Mouse (Mus musculus) liver, embryonic 16.5 days (tissue): Measurements from ENCODE around the gene Dtd1. TPM values are rescaled to one million over a fixed set of nuclear protein-coding genes. Genes with fewer than 3 reads are reported as not detected.

Source experiments
- ATAC-seq: fragments of 200-750 bp; cut with Nextera tagmentation; 2 replicates; pipeline ENCODE4 v1.8.0; 2017; ENCODE audit warnings: low read depth, mild to moderate bottlenecking, moderate number of reproducible peaks, moderate library complexity
- H3K27ac ChIP-seq: fragments of 300-500 bp; sonication (generic); 2 replicates; pipeline ENCODE4 v1.5.1; 2014; ENCODE audit warnings: mild to moderate bottlenecking, low read length
- H3K27me3 ChIP-seq: fragments of 300-500 bp; sonication (generic); 2 replicates; pipeline ENCODE4 v1.6.1; 2014; ENCODE audit warnings: low read depth, low read length, mixed read lengths; ENCODE audit not compliant: control insufficient read depth, insufficient read depth
- H3K36me3 ChIP-seq: fragments of 300-500 bp; sonication (generic); 2 replicates; pipeline ENCODE4 v1.6.1; 2014; ENCODE audit warnings: mild to moderate bottlenecking; ENCODE audit not compliant: control insufficient read depth, insufficient read depth
- H3K4me1 ChIP-seq: fragments of 300-500 bp; sonication (generic); 2 replicates; pipeline ENCODE4 v1.6.1; 2014; ENCODE audit warnings: low read depth, low read length, mixed read lengths; ENCODE audit not compliant: control insufficient read depth
- H3K4me2 ChIP-seq: fragments of 300-500 bp; sonication (generic); 2 replicates; pipeline ENCODE4 v1.6.1; 2014; ENCODE audit warnings: low read depth, low read length, mixed read lengths
- H3K4me3 ChIP-seq: fragments of 300-500 bp; sonication (generic); 2 replicates; pipeline ENCODE4 v1.5.1; 2014; ENCODE audit warnings: low read depth, mild to moderate bottlenecking, low read length
- H3K9ac ChIP-seq: fragments of 300-500 bp; sonication (generic); 2 replicates; pipeline ENCODE4 v1.6.1; 2014; ENCODE audit warnings: low read depth, low read length
- H3K9me3 ChIP-seq: fragments of 300-500 bp; sonication (generic); replicated peaks from 2 replicates; pipeline ENCODE4 v1.6.1; 2016; ENCODE audit warnings: low read length; ENCODE audit not compliant: control insufficient read depth
- WGBS: fragments of 180-500 bp; shearing (Covaris S2); extraction: QIAGEN DNeasy Blood & Tissue Kit; methylation state at CpG from one replicate; pipeline ENCODE4 v1.1.7; 2014; ENCODE audit not compliant: insufficient replicate concordance; 5-methylcytosine and 5-hydroxymethylcytosine counted together
- polyA plus RNA-seq: library from polyadenylated mRNA; unstranded; fragments of >200 nt; fragmentation: Nextera tagmentation; extraction: Ambion mirVana; gene quantifications from 2 replicates; pipeline ENCODE4 v1.2.1, GENCODE M21; 2015

Dtd1 gene
- polyA plus RNA-seq, 1 experiment from 2014 or later: 14.5 TPM

DNA sequence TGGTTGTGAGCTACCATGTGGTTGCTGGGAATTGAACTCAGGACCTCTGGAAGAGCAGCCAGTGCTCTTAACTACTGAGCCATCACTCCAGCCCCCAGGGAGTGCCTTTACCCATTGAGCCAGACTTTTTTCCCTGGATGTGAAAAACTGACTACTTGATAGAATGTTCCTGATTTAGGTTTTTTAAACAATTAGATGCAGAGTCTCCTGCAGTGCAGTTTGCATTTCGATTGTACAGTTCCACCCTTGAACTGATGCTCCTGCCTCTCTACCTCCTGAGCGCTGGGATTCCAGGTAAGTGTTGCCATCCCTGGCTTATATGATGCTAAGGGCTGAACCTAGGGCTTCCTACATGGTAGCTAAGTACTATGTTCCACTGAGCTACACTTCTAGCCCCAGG, 1.7 kb upstream of the Dtd1 start:
- 56% methylated on average over 2 of the region's 2 CpGs for WGBS
- Histone ChIP-seq H3K4me3 (no peak overlapping the region), H3K27ac (no peak overlapping the region), H3K27me3 (no peaks in the 10 kb centered on the region), H3K4me2 (no peak overlapping the region), H3K36me3 (no peaks in the 10 kb centered on the region), H3K9ac (no peak overlapping the region), H3K4me1 (peaks cover 8% of the 10 kb centered on the region), H3K9me3 (no peaks in the 10 kb centered on the region)
- ATAC-seq: no peak

DNA sequence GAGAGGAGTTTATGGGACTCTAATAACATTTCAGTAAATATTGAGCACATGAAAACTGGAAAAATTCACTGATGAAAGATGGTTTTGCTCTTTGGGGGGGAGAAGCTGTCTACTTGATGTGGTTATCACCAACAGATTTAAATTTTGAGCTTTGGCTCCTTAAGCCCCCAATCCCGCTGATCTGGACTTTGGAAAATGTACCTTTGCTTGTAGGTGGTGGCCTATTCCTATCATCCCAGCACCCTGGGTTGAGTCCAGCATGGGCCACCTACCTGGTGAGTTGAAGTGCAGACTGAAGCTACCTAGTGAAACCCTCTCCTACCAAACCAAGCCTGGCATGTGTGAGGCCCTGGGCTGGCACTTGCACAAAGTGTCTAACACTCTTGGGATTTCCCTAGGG, 1.9 kb downstream of the Dtd1 start:
- Histone ChIP-seq H3K4me2 (no peak overlapping the region), H3K4me3 (no peak overlapping the region), H3K4me1 (peaks cover 8% of the 10 kb centered on the region), H3K9ac (no peak overlapping the region), H3K27me3 (no peaks in the 10 kb centered on the region), H3K27ac (no peak overlapping the region), H3K36me3 (no peaks in the 10 kb centered on the region), H3K9me3 (no peaks in the 10 kb centered on the region)
- no peak for ATAC-seq
- WGBS: 83% methylated on average over 1 of the region's 1 CpGs

GRCm38 (mm10) chr2:144613956-144614355, 14.3 kb downstream of the Dtd1 start:
- Histone ChIP-seq H3K4me2 (no peak overlapping the region), H3K4me3 (no peak overlapping the region), H3K9ac (no peak overlapping the region), H3K9me3 (no peaks in the 10 kb centered on the region), H3K27ac (no peak overlapping the region), H3K4me1 (peaks cover 3% of the 10 kb centered on the region), H3K27me3 (no peaks in the 10 kb centered on the region), H3K36me3 (no peaks in the 10 kb centered on the region)
- no peak for ATAC-seq
- WGBS: 76% methylated on average over 6 of the region's 6 CpGs

DNA sequence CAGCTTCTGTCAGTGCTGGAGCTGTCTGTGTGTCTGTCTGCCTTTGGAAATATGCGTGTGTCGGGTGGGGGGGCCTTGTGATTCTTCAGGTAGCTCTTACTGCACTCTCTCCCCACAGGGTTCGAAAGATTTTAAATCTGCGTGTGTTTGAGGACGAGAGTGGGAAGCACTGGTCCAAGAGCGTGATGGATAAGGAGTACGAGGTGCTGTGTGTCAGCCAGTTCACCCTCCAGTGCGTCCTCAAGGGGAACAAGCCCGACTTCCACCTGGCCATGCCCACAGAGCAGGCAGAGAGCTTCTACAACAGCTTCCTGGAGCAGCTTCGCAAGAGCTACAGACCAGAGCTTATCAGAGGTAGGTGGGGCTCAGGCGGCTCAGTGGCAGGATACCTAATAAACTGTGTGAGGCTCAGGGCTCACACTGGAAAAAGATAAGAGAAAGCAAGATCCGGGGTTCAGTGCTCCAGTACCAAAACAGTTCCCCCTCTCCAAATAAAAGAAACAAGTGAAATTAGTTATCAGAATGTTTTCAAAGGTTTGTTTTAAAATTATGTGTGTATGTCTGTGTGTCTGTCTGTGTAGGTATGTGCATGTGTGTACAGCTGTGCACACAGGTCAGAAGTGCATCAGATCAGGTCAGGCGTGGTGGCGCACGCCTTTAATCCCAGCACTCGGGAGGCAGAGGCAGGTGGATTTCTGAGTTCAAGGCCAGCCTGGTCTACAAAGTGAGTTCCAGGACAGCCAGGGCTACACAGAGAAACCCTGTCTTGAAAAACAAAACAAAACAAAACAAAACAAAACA, 17.6 kb downstream of the Dtd1 start:
- WGBS: 48% methylated on average over 16 of the region's 16 CpGs
- Histone ChIP-seq H3K27ac (no peak overlapping the region), H3K4me2 (no peak overlapping the region), H3K36me3 (no peaks in the 10 kb centered on the region), H3K9ac (no peak overlapping the region), H3K9me3 (no peaks in the 10 kb centered on the region), H3K4me1 (peaks cover 3% of the 10 kb centered on the region), H3K4me3 (no peak overlapping the region), H3K27me3 (no peaks in the 10 kb centered on the region)
- ATAC-seq: peak; percentile 65

DNA sequence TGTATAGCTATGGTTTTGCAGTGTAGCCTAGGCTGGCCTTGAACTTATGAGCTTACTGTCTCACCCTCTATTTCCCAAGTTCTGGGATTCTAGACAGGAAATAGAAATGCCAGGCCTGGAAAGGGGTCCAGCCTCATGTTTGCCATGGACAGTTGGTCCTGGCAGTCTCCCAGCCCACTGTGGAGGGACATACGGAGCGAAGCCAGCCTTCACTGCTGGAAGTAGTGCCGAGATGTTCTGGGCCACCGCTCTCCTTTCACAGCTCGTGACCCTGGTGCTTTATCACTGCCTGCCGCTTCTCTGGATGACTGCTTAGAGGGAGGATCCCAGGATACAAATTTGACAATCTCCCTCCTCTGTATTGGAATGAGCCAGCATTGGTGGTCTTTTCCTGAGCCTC, 21.8 kb downstream of the Dtd1 start:
- no peak overlapping the region for H3K9ac ChIP-seq
- H3K27ac ChIP-seq: no peak overlapping the region
- no peaks in the 10 kb centered on the region for H3K9me3 ChIP-seq
- no peaks in the 10 kb centered on the region for H3K36me3 ChIP-seq
- H3K4me2 ChIP-seq: no peak overlapping the region
- no peak overlapping the region for H3K4me3 ChIP-seq
- H3K4me1 ChIP-seq: peaks cover 3% of the 10 kb centered on the region
- no peak for ATAC-seq
- no peaks in the 10 kb centered on the region for H3K27me3 ChIP-seq
- WGBS: 86% methylated on average over 6 of the region's 6 CpGs

DNA sequence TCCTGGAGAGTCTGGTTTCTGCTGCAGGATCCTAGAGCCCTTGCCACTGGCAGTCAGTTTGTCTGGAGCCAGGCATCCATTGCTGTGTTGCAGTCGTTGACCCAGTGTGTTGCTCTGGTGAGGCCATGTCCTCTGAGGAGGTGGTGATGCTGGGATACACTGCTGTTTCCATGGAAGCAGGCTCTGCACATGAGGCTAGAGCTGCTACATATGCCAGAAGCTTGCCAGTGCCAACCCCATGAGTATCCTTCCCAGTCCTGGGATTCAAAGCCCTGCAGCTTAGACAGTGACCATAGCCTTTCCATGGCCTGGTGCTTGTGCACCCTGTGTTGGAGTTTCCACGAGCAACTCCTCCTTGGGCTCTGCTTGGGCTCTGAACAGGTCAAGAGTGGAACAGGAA, 33.9 kb downstream of the Dtd1 start:
- Histone ChIP-seq H3K9ac (no peak overlapping the region), H3K36me3 (no peaks in the 10 kb centered on the region), H3K27ac (no peak overlapping the region), H3K27me3 (no peaks in the 10 kb centered on the region), H3K9me3 (no peaks in the 10 kb centered on the region), H3K4me3 (no peak overlapping the region), H3K4me2 (no peak overlapping the region), H3K4me1 (no peaks in the 10 kb centered on the region)
- 69% methylated on average over 2 of the region's 2 CpGs for WGBS
- ATAC-seq: no peak

GRCm38 (mm10) chr2:144634231-144634630, 34.5 kb downstream of the Dtd1 start:
- WGBS: 47% methylated on average over 5 of the region's 5 CpGs
- Histone ChIP-seq H3K9ac (no peak overlapping the region), H3K27me3 (no peaks in the 10 kb centered on the region), H3K4me2 (no peak overlapping the region), H3K4me3 (no peak overlapping the region), H3K27ac (no peak overlapping the region), H3K4me1 (no peaks in the 10 kb centered on the region), H3K36me3 (no peaks in the 10 kb centered on the region), H3K9me3 (no peaks in the 10 kb centered on the region)
- ATAC-seq: no peak

DNA sequence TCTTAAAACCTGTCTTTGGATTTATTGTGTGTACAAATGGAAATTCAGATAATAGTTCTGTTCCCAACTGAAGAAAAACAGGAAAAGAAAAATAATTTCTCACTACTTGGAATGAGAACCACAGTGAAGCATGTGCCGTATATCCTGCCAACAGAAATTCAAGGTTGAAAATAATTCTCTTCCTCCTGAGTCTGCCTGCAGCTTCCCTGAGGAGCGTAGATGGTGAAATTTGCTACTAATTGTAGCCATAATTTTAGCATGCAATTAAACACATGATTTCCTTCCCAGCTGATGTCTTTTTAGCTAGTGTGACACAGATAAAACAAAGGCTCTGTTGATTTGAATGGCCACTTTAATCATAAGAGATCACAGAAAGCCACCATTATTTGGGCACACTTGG, 35.0 kb downstream of the Dtd1 start:
- no peak for ATAC-seq
- 83% methylated on average over 2 of the region's 2 CpGs for WGBS
- no peaks in the 10 kb centered on the region for H3K9me3 ChIP-seq

GRCm38 (mm10) chr2:144635644-144636320, 36.1 kb downstream of the Dtd1 start:
- H3K36me3 ChIP-seq: no peaks in the 10 kb centered on the region
- H3K4me3 ChIP-seq: no peak overlapping the region
- ATAC-seq: no peak
- H3K4me2 ChIP-seq: no peak overlapping the region
- no peak overlapping the region for H3K9ac ChIP-seq
- H3K4me1 ChIP-seq: no peaks in the 10 kb centered on the region
- 15% methylated on average over 5 of the region's 5 CpGs for WGBS
- no peaks in the 10 kb centered on the region for H3K9me3 ChIP-seq
- H3K27ac ChIP-seq: no peak overlapping the region
- H3K27me3 ChIP-seq: no peaks in the 10 kb centered on the region

More for the DNA sequence above, 35.0 kb downstream of the Dtd1 start:
- H3K4me3 ChIP-seq: no peak overlapping the region
- H3K27me3 ChIP-seq: no peaks in the 10 kb centered on the region
- no peak overlapping the region for H3K4me2 ChIP-seq
- H3K27ac ChIP-seq: no peak overlapping the region
- no peak overlapping the region for H3K9ac ChIP-seq
- H3K4me1 ChIP-seq: no peaks in the 10 kb centered on the region
- no peaks in the 10 kb centered on the region for H3K36me3 ChIP-seq
